Mouse (Mus musculus) cerebellum, adult 2 months (tissue): ENCODE measurements around the gene Muc15.

Source experiments
- CTCF ChIP-seq: fragments of 200-500 bp; IDR thresholded peaks from 2 replicates; pipeline ENCODE4 v1.5.1; 2011; ENCODE audit warnings: low read depth, mild to moderate bottlenecking, control low read depth, low read length, moderate library complexity, borderline replicate concordance; ENCODE audit not compliant: insufficient read depth
- POLR2A ChIP-seq: fragments of 200-500 bp; IDR thresholded peaks from 2 replicates; pipeline ENCODE4 v1.6.1; 2011; ENCODE audit warnings: low read length, control low read depth, borderline replicate concordance; ENCODE audit not compliant: insufficient read depth

- TF ChIP-seq CTCF (no peak), POLR2A (no peak)
Observed at GRCm38 (mm10) chr2:110737981-110738380, 16.8 kb downstream of the Muc15 start.
